8 mouse cellular contexts compared by ENCODE assay signal in genomic region chr11:107416561-107416926, GRCm38 (mm10). TPM values are rescaled to one million over a fixed set of nuclear protein-coding genes. Genes with fewer than 3 reads are reported as not detected.
A peak's percentile ranks its signal among the peaks of the same experiment; 100 is the strongest.
DNase-seq lines count a peak whose midpoint lies in the region; ATAC-seq and TF ChIP-seq lines count a peak whose summit lies in the region.

No protein-coding gene starts in this region.

- intact Hi-C loops in left cerebral cortex, postnatal 36 days (cut with DNase I): no loop called here

- TF ChIP-seq POLR2A in brain, embryonic 14.5 days (IDR thresholded peaks at IDR 0.05; ENCODE audit: borderline replicate concordance, extremely low read depth, insufficient read depth, insufficient read length, poor library complexity, severe bottlenecking): no peak

- no peak overlapping the region; the same call in 1 of the 2 replicates for H3K9ac ChIP-seq in midbrain, embryonic 13.5 days (replicated peaks)

- TF ChIP-seq CTCF in brain, embryonic 14.5 days (IDR thresholded peaks at IDR 0.05; ENCODE audit: borderline replicate concordance, extremely low read depth, insufficient read depth, insufficient read length): no peak

- peaks cover 52% of the 10 kb centered on the region for H3K4me1 ChIP-seq in hindbrain, embryonic 10.5 days (replicated peaks)
- peaks cover 62% of the 10 kb centered on the region for H3K4me1 ChIP-seq in midbrain, embryonic 13.5 days (replicated peaks)

- WGBS in hindbrain, embryonic 10.5 days: 7% methylated on average over 4 of the region's 4 CpGs
- 1% methylated on average over 4 of the region's 4 CpGs for WGBS in midbrain, embryonic 13.5 days

- H3K4me2 ChIP-seq in midbrain, embryonic 13.5 days (replicated peaks): peak overlapping the region; percentile 36; the same call in 1 of the 2 replicates

- H3K36me3 ChIP-seq in hindbrain, embryonic 10.5 days: no peaks in the 10 kb centered on the region
- no peaks in the 10 kb centered on the region for H3K36me3 ChIP-seq in midbrain, embryonic 13.5 days

- ATAC-seq in midbrain, embryonic 13.5 days: peak; percentile 15; the same call in 1 of the 2 replicates

- no peaks in the 10 kb centered on the region for H3K9me3 ChIP-seq in hindbrain, embryonic 10.5 days
- H3K9me3 ChIP-seq in midbrain, embryonic 13.5 days: no peaks in the 10 kb centered on the region

- peak overlapping the region; percentile 86 for H3K27ac ChIP-seq in hindbrain, embryonic 10.5 days
- H3K27ac ChIP-seq in midbrain, embryonic 13.5 days: peak overlapping the region; percentile 88

- DNase-seq in left cerebral cortex, adult 11 months (ENCODE audit: low spot score): peak; percentile 17
- DNase-seq in left cerebral cortex, postnatal 36 days (ENCODE audit: low spot score in 2 of 2): no peak
- DNase-seq in brain, embryonic 14.5 days (ENCODE audit: low read depth): peak; percentile 94
- peak; percentile 53 for DNase-seq in hindbrain, embryonic 10.5 days (ENCODE audit: low spot score)
- DNase-seq in spleen, postnatal 14 days (ENCODE audit: low spot score in 2 of 2): no peak
- DNase-seq in right cerebral cortex, postnatal 14 days: no peak
- no peak for DNase-seq in natural killer cell, adult 2 months (ENCODE audit: low spot score in 2 of 2)

- no peaks in the 10 kb centered on the region for H3K27me3 ChIP-seq in hindbrain, embryonic 10.5 days (ENCODE audit: insufficient read depth, poor library complexity, severe bottlenecking)
- H3K27me3 ChIP-seq in midbrain, embryonic 13.5 days: no peaks in the 10 kb centered on the region

- peak overlapping the region; percentile 20 for H3K4me3 ChIP-seq in hindbrain, embryonic 10.5 days
- H3K4me3 ChIP-seq in midbrain, embryonic 13.5 days (replicated peaks): no peak overlapping the region

RNA-seq across cellular contexts. Expression of gene Pitpnc1, which starts 54.0 kb away (rescaled TPM):
- 10 to 100 TPM; 51.2 to 54.5 TPM for total RNA-seq in left cerebral cortex, postnatal 36 days (2021)
- 23.9 and 30.2 TPM in 2 replicates for polyA plus RNA-seq in brain, embryonic 14.5 days (2012; rRNA removed)
- 21.9 and 22.8 TPM in 2 replicates for polyA plus RNA-seq in hindbrain, embryonic 10.5 days (2016; fragmentation: Nextera tagmentation; extraction: Ambion mirVana)
- 35.0 and 36.7 TPM in 2 replicates for polyA plus RNA-seq in midbrain, embryonic 13.5 days (2015; fragmentation: Nextera tagmentation; extraction: Ambion mirVana)

Comparison
In these comparisons a context has a peak if more than half of its experiments do, and no peak if none do; other contexts are left out.
1. DNase-seq: peak in left cerebral cortex, adult 11 months (single experiment), brain, embryonic 14.5 days (single experiment) and hindbrain, embryonic 10.5 days (single experiment); none in left cerebral cortex, postnatal 36 days (0 of 2), spleen, postnatal 14 days (0 of 2), right cerebral cortex, postnatal 14 days (single experiment) and natural killer cell, adult 2 months (0 of 2).